Comparison of ENCODE assay signal across 8 mouse cellular contexts in genomic region chr11:63404719-63405118, GRCm38 (mm10).
DNase-seq lines count a peak whose midpoint lies in the region; ATAC-seq and TF ChIP-seq lines count a peak whose summit lies in the region.

No protein-coding gene starts in this region.

- TF ChIP-seq POLR2A in MEL (IDR thresholded peaks at IDR 0.05; ENCODE audit: control insufficient read depth in 1 of 2, insufficient read depth in 1 of 2, low read depth in 1 of 2, low read length in 2 of 2, poor library complexity in 1 of 2), result no peak
- TF ChIP-seq POLR2A in bone marrow macrophage, adult 2 months (IDR thresholded peaks at IDR 0.05; ENCODE audit: borderline replicate concordance, low read depth, low read length), result no peak

- no peak for TF ChIP-seq EP300 in MEL (IDR thresholded peaks at IDR 0.05; ENCODE audit: low read depth in 1 of 2, low read length in 2 of 2)

- intact Hi-C loops in heart, postnatal 36 days (cut with DNase I), result loop anchor here (1.0 to 5.0 kb wide), 4 partner anchors 1038 to 1564 kb away; no protein-coding TSS in a partner anchor

- peak; percentile 4 for DNase-seq in MEL (ENCODE audit: low read depth, low spot score)
- peak; percentile 74 for DNase-seq in forebrain, embryonic 10.5 days (ENCODE audit: extremely low spot score, low spot score)
- peak; percentile 65 to 77 for DNase-seq in heart, postnatal 36 days
- peak; percentile 82 to 91 for DNase-seq in layer of hippocampus, postnatal 10 days (ENCODE audit: low spot score in 2 of 2)
- DNase-seq in lung, postnatal 4 days, result peak; percentile 59 to 79
- DNase-seq in right cerebral cortex, postnatal 14 days, result peak; percentile 87

- H3K9me3 ChIP-seq in MEL (replicated peaks; ENCODE audit: insufficient read depth, low read length), result no peaks in the 10 kb centered on the region
- no peaks in the 10 kb centered on the region for H3K9me3 ChIP-seq in forebrain, embryonic 10.5 days

- H3K9ac ChIP-seq in MEL (ENCODE audit: control insufficient read depth, low read depth, low read length, poor library complexity, severe bottlenecking), result no peak overlapping the region

- H3K79me2 ChIP-seq in MEL (ENCODE audit: control insufficient read depth, insufficient read depth, low read length, poor library complexity), result no peaks in the 10 kb centered on the region

- no peaks in the 10 kb centered on the region for H3K4me1 ChIP-seq in MEL (ENCODE audit: control insufficient read depth in 1 of 2, insufficient read depth in 2 of 2, low read length in 2 of 2)
- no peaks in the 10 kb centered on the region for H3K4me1 ChIP-seq in bone marrow macrophage, adult 2 months (ENCODE audit: control insufficient read depth, insufficient read depth, low read length)
- peaks cover 6% of the 10 kb centered on the region; the same call in 1 of the 2 replicates for H3K4me1 ChIP-seq in forebrain, embryonic 10.5 days

- peak; percentile 28 for TF ChIP-seq RAD21 in MEL (IDR thresholded peaks at IDR 0.05; ENCODE audit: low read depth, low read length)

- no peak for ATAC-seq in inflammation-experienced regulatory T-cells, adult 6 months

- H3K27me3 ChIP-seq in MEL (ENCODE audit: control insufficient read depth in 1 of 2, insufficient read depth in 2 of 2, low read length in 2 of 2), result no peaks in the 10 kb centered on the region
- H3K27me3 ChIP-seq in forebrain, embryonic 10.5 days (ENCODE audit: poor library complexity, severe bottlenecking), result peaks cover 94% of the 10 kb centered on the region

- no peaks in the 10 kb centered on the region for H3K36me3 ChIP-seq in MEL (ENCODE audit: control insufficient read depth in 1 of 2, insufficient read depth in 2 of 2, low read length in 2 of 2)
- H3K36me3 ChIP-seq in forebrain, embryonic 10.5 days (replicated peaks), result no peaks in the 10 kb centered on the region

- WGBS in forebrain, embryonic 10.5 days, result 15% methylated on average over 11 of the region's 11 CpGs

- TF ChIP-seq CTCF in MEL (IDR thresholded peaks at IDR 0.05 in 2 of 3, conservative IDR thresholded peaks at IDR 0.05 in 1 of 3; ENCODE audit: control insufficient read depth in 1 of 3, insufficient read depth in 1 of 3, low read depth in 2 of 3, low read length in 3 of 3, poor library complexity in 1 of 3, severe bottlenecking in 1 of 3), result peak in 2 of 3 experiments; percentile 24 to 45; a peak in 4 of 6 replicates
- TF ChIP-seq CTCF in bone marrow macrophage, adult 2 months (IDR thresholded peaks at IDR 0.05; ENCODE audit: low read depth, low read length), result peak; percentile 47

- no peak overlapping the region for H3K27ac ChIP-seq in MEL (ENCODE audit: control insufficient read depth, low read depth, low read length)
- no peak overlapping the region for H3K27ac ChIP-seq in bone marrow macrophage, adult 2 months (ENCODE audit: insufficient read depth, low read depth, low read length)
- no peak overlapping the region for H3K27ac ChIP-seq in forebrain, embryonic 10.5 days

- H3K4me3 ChIP-seq in MEL (ENCODE audit: control insufficient read depth in 1 of 2, insufficient read depth in 1 of 2, low read depth in 2 of 2, low read length in 2 of 2), result no peak overlapping the region
- H3K4me3 ChIP-seq in bone marrow macrophage, adult 2 months (ENCODE audit: insufficient read depth, low read length), result no peak overlapping the region
- H3K4me3 ChIP-seq in forebrain, embryonic 10.5 days, result no peak overlapping the region

TF ChIP-seq in MEL, 35 proteins besides CTCF, POLR2A, EP300 and RAD21:
- TF ChIP-seq TBP (IDR thresholded peaks at IDR 0.05; ENCODE audit: low read depth, low read length) (no peak), SMC3 (IDR thresholded peaks at IDR 0.05; ENCODE audit: low read depth, low read length) (peak; percentile 21)

Comparison
In these comparisons a context has a peak if more than half of its experiments do, and no peak if none do; other contexts are left out.
1. DNase-seq: peak in every context shown above with its lines; median percentile 87 in right cerebral cortex, postnatal 14 days; 86 in layer of hippocampus, postnatal 10 days; 74 in forebrain, embryonic 10.5 days; 71 in heart, postnatal 36 days; 69 in lung, postnatal 4 days; 4 in MEL.